Mouse (Mus musculus) MEL (cell line): Measurements from ENCODE around the gene Hsd17b12.

Experiments
- CTCF ChIP-seq, 3 experiments: IDR thresholded peaks in 2 of 3; conservative IDR thresholded peaks in 1 of 3; 2 replicates each; pipeline ENCODE4 v1.5.1; 2011 to 2012; ENCODE audit warnings: low read length in 3 of 3, low read depth in 2 of 3, mild to moderate bottlenecking in 2 of 3, improper control_type of control experiment in 1 of 3, inconsistent platforms in 1 of 3, mixed read lengths in 1 of 3, moderate library complexity in 1 of 3; ENCODE audit not compliant: control insufficient read depth in 1 of 3, insufficient read depth in 1 of 3, poor library complexity in 1 of 3, severe bottlenecking in 1 of 3
- E2F4 ChIP-seq: IDR thresholded peaks from 2 replicates; pipeline ENCODE4 v1.6.1; 2011; ENCODE audit warnings: low read depth, low read length, improper control_type of control experiment, borderline replicate concordance
- EP300 ChIP-seq, 2 experiments: IDR thresholded peaks; 2 replicates each; pipeline ENCODE4 v1.6.1; 2011; ENCODE audit warnings: improper control_type of control experiment in 2 of 2, low read length in 2 of 2, low read depth in 1 of 2, mild to moderate bottlenecking in 1 of 2
- GABPA ChIP-seq: IDR thresholded peaks from 2 replicates; pipeline ENCODE4 v1.6.1; 2012; ENCODE audit warnings: low read depth, mild to moderate bottlenecking, inconsistent platforms, low read length, improper control_type of control experiment, moderate library complexity
- JUND ChIP-seq: IDR thresholded peaks from 2 replicates; pipeline ENCODE4 v1.6.1; 2011; ENCODE audit warnings: low read depth, mild to moderate bottlenecking, improper control_type of control experiment, low read length
- POLR2A ChIP-seq, 2 experiments: IDR thresholded peaks; 2 replicates each; pipeline ENCODE4 v1.6.1; 2011 to 2012; ENCODE audit warnings: low read length in 2 of 2, mild to moderate bottlenecking in 2 of 2, control low read depth in 1 of 2, improper control_type of control experiment in 1 of 2, low read depth in 1 of 2, moderate library complexity in 1 of 2; ENCODE audit not compliant: control insufficient read depth in 1 of 2, insufficient read depth in 1 of 2, poor library complexity in 1 of 2
- POLR2AphosphoS2 ChIP-seq: IDR thresholded peaks from 2 replicates; pipeline ENCODE4 v1.6.1; 2011; ENCODE audit warnings: low read length, improper control_type of control experiment
- POLR2AphosphoS5 ChIP-seq: IDR thresholded peaks from 2 replicates; pipeline ENCODE4 v1.6.1; 2012; ENCODE audit warnings: low read depth, borderline replicate concordance, mild to moderate bottlenecking, inconsistent platforms, low read length, moderate library complexity, mixed read lengths
- SMC3 ChIP-seq: IDR thresholded peaks from 2 replicates; pipeline ENCODE4 v1.6.1; 2011; ENCODE audit warnings: low read depth, low read length, improper control_type of control experiment
- UBTF ChIP-seq: IDR thresholded peaks from 2 replicates; pipeline ENCODE4 v1.6.1; 2012; ENCODE audit warnings: low read depth, mild to moderate bottlenecking, inconsistent platforms, low read length, improper control_type of control experiment, moderate library complexity, borderline replicate concordance; ENCODE audit not compliant: insufficient read depth
- USF2 ChIP-seq, 2 experiments: IDR thresholded peaks; 2 replicates each; pipeline ENCODE4 v1.6.1; 2011 to 2012; ENCODE audit warnings: improper control_type of control experiment in 2 of 2, low read length in 2 of 2, borderline replicate concordance in 1 of 2, inconsistent platforms in 1 of 2, low read depth in 1 of 2, mild to moderate bottlenecking in 1 of 2; ENCODE audit not compliant: insufficient read depth in 1 of 2
- ZC3H11A ChIP-seq: IDR thresholded peaks from 2 replicates; pipeline ENCODE4 v1.6.1; 2012; ENCODE audit warnings: low read depth, mild to moderate bottlenecking, inconsistent platforms, low read length, improper control_type of control experiment
- ZKSCAN1 ChIP-seq: IDR thresholded peaks from 2 replicates; pipeline ENCODE4 v1.6.1; 2012; ENCODE audit warnings: low read depth, mild to moderate bottlenecking, inconsistent platforms, low read length, improper control_type of control experiment, moderate library complexity
- ZNF384 ChIP-seq: IDR thresholded peaks from 2 replicates; pipeline ENCODE4 v1.6.1; 2012; ENCODE audit warnings: low read depth, mild to moderate bottlenecking, inconsistent platforms, low read length, improper control_type of control experiment

DNA sequence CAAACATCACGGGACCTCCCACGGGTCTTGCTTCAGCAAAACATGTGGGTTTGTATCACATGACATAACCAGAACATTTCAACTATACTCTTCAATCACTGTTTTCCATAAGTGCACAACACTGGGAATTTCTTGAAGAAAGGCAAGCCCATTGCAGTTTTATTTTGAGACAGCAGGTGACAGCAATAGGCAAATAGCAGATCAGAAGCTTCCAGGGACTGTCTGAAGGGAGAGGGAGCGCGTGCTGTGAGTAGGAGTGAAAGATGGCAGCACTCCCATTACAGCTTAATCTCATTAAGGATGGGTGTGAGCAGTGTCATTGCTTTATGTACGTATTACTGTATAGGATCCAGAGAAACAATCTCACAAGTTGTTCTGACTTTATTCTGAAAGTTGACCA is 88.3 kb downstream of the Hsd17b12 start:
- 0 out of 6 replicates have a peak, but pooled peaks of 1 of the 3 experiments have one; percentile 1 for TF ChIP-seq CTCF (IDR thresholded peaks at IDR 0.05 in 2 of 3, conservative IDR thresholded peaks at IDR 0.05 in 1 of 3; ENCODE audit: control insufficient read depth in 1 of 3, insufficient read depth in 1 of 3, low read depth in 2 of 3, low read length in 3 of 3, poor library complexity in 1 of 3, severe bottlenecking in 1 of 3)
- TF ChIP-seq UBTF, result no peak
- no peak for TF ChIP-seq USF2 (IDR thresholded peaks at IDR 0.05; ENCODE audit: borderline replicate concordance in 1 of 2, insufficient read depth in 1 of 2, low read depth in 1 of 2, low read length in 2 of 2)
- TF ChIP-seq POLR2A (IDR thresholded peaks at IDR 0.05; ENCODE audit: control insufficient read depth in 1 of 2, insufficient read depth in 1 of 2, low read depth in 1 of 2, low read length in 2 of 2, poor library complexity in 1 of 2), result no peak
- TF ChIP-seq POLR2AphosphoS2, result no peak
- no peak for TF ChIP-seq ZC3H11A
- no peak for TF ChIP-seq SMC3
- no peak for TF ChIP-seq EP300 (IDR thresholded peaks at IDR 0.05; ENCODE audit: low read depth in 1 of 2, low read length in 2 of 2)
- TF ChIP-seq ZNF384, result no peak
- TF ChIP-seq JUND, result no peak
- TF ChIP-seq GABPA, result no peak
- TF ChIP-seq POLR2AphosphoS5, result no peak
- no peak for TF ChIP-seq E2F4
- no peak for TF ChIP-seq ZKSCAN1
